Mouse (Mus musculus) midbrain, embryonic 11.5 days (tissue): Measurements from ENCODE around the gene Pacsin3. TPM values are rescaled to one million over a fixed set of nuclear protein-coding genes. Genes with fewer than 3 reads are reported as not detected.

ENCODE experiments used
- ATAC-seq: fragments of 200-750 bp; cut with Nextera tagmentation; 2 replicates; pipeline ENCODE4 v1.8.0; 2017; ENCODE audit warnings: moderate TSS enrichment, moderate library complexity; ENCODE audit not compliant: low FRiP score
- DNase-seq: peaks from one replicate; pipeline ENCODE4 v3.0.0; 2015; ENCODE audit warnings: low spot score; ENCODE audit errors: missing footprints
- H3K27ac ChIP-seq: fragments of 300-500 bp; sonication (generic); 2 replicates; pipeline ENCODE4 v1.5.1; 2014; ENCODE audit warnings: low read depth, low read length
- H3K27me3 ChIP-seq: fragments of 300-500 bp; sonication (generic); 2 replicates; pipeline ENCODE4 v1.6.1; 2014; ENCODE audit warnings: mild to moderate bottlenecking, low read length, moderate library complexity, mixed read lengths; ENCODE audit not compliant: control insufficient read depth, insufficient read depth
- H3K36me3 ChIP-seq: fragments of 300-500 bp; sonication (generic); 2 replicates; pipeline ENCODE4 v1.6.1; 2014; ENCODE audit warnings: mild to moderate bottlenecking, low read length, moderate library complexity, mixed read lengths; ENCODE audit not compliant: control insufficient read depth, insufficient read depth
- H3K4me1 ChIP-seq: fragments of 300-500 bp; sonication (generic); 2 replicates; pipeline ENCODE4 v1.6.1; 2014; ENCODE audit warnings: low read length; ENCODE audit not compliant: control insufficient read depth, insufficient read depth
- H3K4me2 ChIP-seq: fragments of 300-500 bp; sonication (generic); 2 replicates; pipeline ENCODE4 v1.6.1; 2014; ENCODE audit warnings: mild to moderate bottlenecking, moderate library complexity
- H3K4me3 ChIP-seq: fragments of 300-500 bp; sonication (generic); 2 replicates; pipeline ENCODE4 v1.5.1; 2014; ENCODE audit warnings: low read depth, low read length
- H3K9ac ChIP-seq: fragments of 300-500 bp; sonication (generic); 2 replicates; pipeline ENCODE4 v1.6.1; 2014; ENCODE audit warnings: low read length
- H3K9me3 ChIP-seq: fragments of 300-500 bp; sonication (generic); 2 replicates; pipeline ENCODE4 v1.6.1; 2016; ENCODE audit warnings: low read length; ENCODE audit not compliant: control insufficient read depth
- WGBS: fragments of 180-500 bp; shearing (Covaris S2); extraction: QIAGEN DNeasy Blood & Tissue Kit; methylation state at CpG from one replicate; pipeline ENCODE4 v1.1.7; 2014; 5-methylcytosine and 5-hydroxymethylcytosine counted together
- polyA plus RNA-seq: library from polyadenylated mRNA; unstranded; fragments of >200 nt; fragmentation: Nextera tagmentation; extraction: Ambion mirVana; gene quantifications from 2 replicates; pipeline ENCODE4 v1.2.1, GENCODE M21; 2014

The Pacsin3 gene
- polyA plus RNA-seq, 1 experiment from 2014 or later: 24.3 TPM

- H3K9ac ChIP-seq: peak overlapping the region; percentile 74
- peaks cover 26% of the 10 kb centered on the region for H3K4me1 ChIP-seq
- peak overlapping the region; percentile 62 for H3K4me3 ChIP-seq
- no peaks in the 10 kb centered on the region for H3K9me3 ChIP-seq
- no peak overlapping the region; the same call in 1 of the 2 replicates for H3K27ac ChIP-seq
- H3K4me2 ChIP-seq: peak overlapping the region; percentile 91
- under 1% methylated on average over 22 of the region's 22 CpGs for WGBS
- peak; percentile 95 for DNase-seq
- ATAC-seq: peak; percentile 80
- H3K36me3 ChIP-seq: no peaks in the 10 kb centered on the region
- H3K27me3 ChIP-seq: peaks cover 6% of the 10 kb centered on the region; the same call in 1 of the 2 replicates
Observed at GRCm38 (mm10) chr2:91257126-91257980, 1.6 kb downstream of the Pacsin3 start.

GRCm38 (mm10) chr2:91258054-91258453, 2.3 kb downstream of the Pacsin3 start:
- ATAC-seq (no peak), DNase-seq (no peak)
- H3K4me2 ChIP-seq: peak overlapping the region; percentile 91
- no peaks in the 10 kb centered on the region for H3K36me3 ChIP-seq
- peaks cover 6% of the 10 kb centered on the region; the same call in 1 of the 2 replicates for H3K27me3 ChIP-seq
- H3K27ac ChIP-seq: no peak overlapping the region
- H3K4me3 ChIP-seq: peak overlapping the region; percentile 62
- no peaks in the 10 kb centered on the region for H3K9me3 ChIP-seq
- H3K9ac ChIP-seq: peak overlapping the region; percentile 74
- peaks cover 26% of the 10 kb centered on the region for H3K4me1 ChIP-seq
- 88% methylated on average over 5 of the region's 5 CpGs for WGBS

- Histone ChIP-seq H3K27ac (no peak overlapping the region), H3K4me1 (peaks cover 26% of the 10 kb centered on the region), H3K36me3 (no peaks in the 10 kb centered on the region), H3K4me2 (no peak overlapping the region), H3K9me3 (no peaks in the 10 kb centered on the region), H3K4me3 (no peak overlapping the region), H3K27me3 (peaks cover 6% of the 10 kb centered on the region; the same call in 1 of the 2 replicates), H3K9ac (no peak overlapping the region)
- no peak for ATAC-seq
- WGBS: 50% methylated on average over 1 of the region's 1 CpGs
- no peak for DNase-seq
Observed at GRCm38 (mm10) chr2:91258830-91259229, 3.1 kb downstream of the Pacsin3 start.

GRCm38 (mm10) chr2:91259493-91259892, 3.7 kb downstream of the Pacsin3 start:
- H3K4me1 ChIP-seq: peaks cover 27% of the 10 kb centered on the region

GRCm38 (mm10) chr2:91263692-91264660, 8.2 kb downstream of the Pacsin3 start:
- Histone ChIP-seq H3K4me1 (peaks cover 8% of the 10 kb centered on the region), H3K27me3 (no peaks in the 10 kb centered on the region), H3K9me3 (no peaks in the 10 kb centered on the region), H3K4me3 (peak overlapping the region; percentile 87), H3K36me3 (peaks cover 11% of the 10 kb centered on the region), H3K4me2 (peak overlapping the region; percentile 63), H3K27ac (peak overlapping the region; percentile 67; the same call in 1 of the 2 replicates), H3K9ac (peak overlapping the region; percentile 63)
- peak; percentile 78 for DNase-seq
- ATAC-seq: peak; percentile 1; the same call in 1 of the 2 replicates
- WGBS: 90% methylated on average over 17 of the region's 17 CpGs

More at GRCm38 (mm10) chr2:91259493-91259892, 3.7 kb downstream of the Pacsin3 start:
- Histone ChIP-seq H3K27ac (no peak overlapping the region), H3K36me3 (no peaks in the 10 kb centered on the region), H3K4me2 (no peak overlapping the region), H3K9ac (no peak overlapping the region), H3K4me3 (no peak overlapping the region), H3K9me3 (no peaks in the 10 kb centered on the region), H3K27me3 (peaks cover 6% of the 10 kb centered on the region; the same call in 1 of the 2 replicates)
- DNase-seq (no peak), ATAC-seq (no peak)
- 92% methylated on average over 1 of the region's 1 CpGs for WGBS

- H3K9ac ChIP-seq: peak within 1 kb of the TSS; percentile 92
- no peaks in the 10 kb centered on the region for H3K27me3 ChIP-seq
- H3K36me3 ChIP-seq: peaks cover 17% of the 10 kb centered on the region
- ATAC-seq: peak; percentile 99
- no peaks in the 10 kb centered on the region for H3K9me3 ChIP-seq
- 1% methylated on average over 72 of the region's 72 CpGs for WGBS
- peak; percentile 98 for DNase-seq
- H3K4me1 ChIP-seq: peaks cover 8% of the 10 kb centered on the region
- H3K4me2 ChIP-seq: peak within 1 kb of the TSS; percentile 86
- H3K4me3 ChIP-seq: peak within 1 kb of the TSS; percentile 87
- peak within 1 kb of the TSS; percentile 85; the same call in 1 of the 2 replicates for H3K27ac ChIP-seq
Observed at GRCm38 (mm10) chr2:91264711-91265681, 9.2 kb downstream of the Pacsin3 start, which contains the start of gene Arfgap2. Arfgap2 (plus strand) TSS chr2:91264974.

GRCm38 (mm10) chr2:91268042-91268441, 12.3 kb downstream of the Pacsin3 start:
- 97% methylated on average over 3 of the region's 3 CpGs for WGBS
- no peak for ATAC-seq
- Histone ChIP-seq H3K36me3 (peaks cover 21% of the 10 kb centered on the region), H3K27me3 (no peaks in the 10 kb centered on the region), H3K27ac (no peak overlapping the region), H3K4me3 (no peak overlapping the region), H3K9ac (no peak overlapping the region), H3K4me1 (peaks cover 8% of the 10 kb centered on the region), H3K9me3 (no peaks in the 10 kb centered on the region), H3K4me2 (no peak overlapping the region)
- no peak for DNase-seq

DNA sequence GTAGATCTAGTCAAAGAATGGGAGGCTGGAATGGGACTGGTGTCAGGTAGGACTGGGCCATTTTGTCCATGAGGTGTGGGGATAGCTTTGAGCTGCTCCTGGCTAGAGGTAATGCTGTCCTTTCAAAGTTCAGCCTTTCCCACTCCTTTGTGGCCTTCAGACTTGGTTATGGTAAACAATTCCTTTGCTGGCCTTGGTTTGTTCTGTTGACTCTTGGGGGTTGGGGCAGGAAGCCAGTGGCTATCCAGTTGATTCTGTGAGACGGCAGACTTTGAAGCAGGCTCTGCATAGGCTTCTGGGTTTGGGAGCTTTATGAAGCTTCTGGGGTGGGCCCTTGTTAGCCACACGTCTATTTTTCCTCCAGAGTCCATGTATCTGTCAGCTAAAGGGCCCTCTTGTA, 13.0 kb downstream of the Pacsin3 start:
- H3K4me3 ChIP-seq: no peak overlapping the region
- no peaks in the 10 kb centered on the region for H3K9me3 ChIP-seq
- peaks cover 24% of the 10 kb centered on the region for H3K36me3 ChIP-seq
- no peaks in the 10 kb centered on the region for H3K27me3 ChIP-seq
- DNase-seq (no peak), ATAC-seq (no peak)
- H3K4me2 ChIP-seq: no peak overlapping the region
- 79% methylated on average over 2 of the region's 2 CpGs for WGBS
- H3K4me1 ChIP-seq: peaks cover 8% of the 10 kb centered on the region
- no peak overlapping the region for H3K9ac ChIP-seq
- H3K27ac ChIP-seq: no peak overlapping the region
